Mouse (Mus musculus) lung, embryonic 14.5 days (tissue): ENCODE results near the gene Gm37240. TPM values are rescaled to one million over a fixed set of nuclear protein-coding genes. Genes with fewer than 3 reads are reported as not detected.
A peak's percentile ranks its signal among the peaks of the same experiment; 100 is the strongest.
"Not testable (repeated sequence)": the region's sequence is repeated elsewhere in the genome, so short reads cannot be mapped to it uniquely, and the experiment has no call there.

Experiments
- ATAC-seq: fragments of 200-750 bp; cut with Nextera tagmentation; 2 replicates; pipeline ENCODE4 v1.8.0; 2017; ENCODE audit warnings: mild to moderate bottlenecking, moderate TSS enrichment, moderate library complexity; ENCODE audit not compliant: insufficient read depth
- DNase-seq: peaks from one replicate; pipeline ENCODE4 v3.0.0-alpha.2; 2015
- H3K27ac ChIP-seq: fragments of 300-500 bp; sonication (generic); 2 replicates; pipeline ENCODE4 v1.5.1; 2014; ENCODE audit warnings: low read depth, mild to moderate bottlenecking, moderate library complexity
- H3K27me3 ChIP-seq: fragments of 300-500 bp; sonication (generic); 2 replicates; pipeline ENCODE4 v1.6.1; 2014; ENCODE audit warnings: low read length, control low read depth; ENCODE audit not compliant: insufficient read depth
- H3K36me3 ChIP-seq: fragments of 300-500 bp; sonication (generic); 2 replicates; pipeline ENCODE4 v1.6.1; 2014; ENCODE audit warnings: control low read depth; ENCODE audit not compliant: insufficient read depth
- H3K4me1 ChIP-seq: fragments of 300-500 bp; sonication (generic); 2 replicates; pipeline ENCODE4 v1.6.1; 2014; ENCODE audit warnings: antibody characterized with exemption, control low read depth; ENCODE audit not compliant: insufficient read depth
- H3K4me2 ChIP-seq: fragments of 300-500 bp; sonication (generic); 2 replicates; pipeline ENCODE4 v1.6.1; 2014; ENCODE audit warnings: mild to moderate bottlenecking
- H3K4me3 ChIP-seq: fragments of 300-500 bp; sonication (generic); 2 replicates; pipeline ENCODE4 v1.5.1; 2014; ENCODE audit warnings: low read depth, low read length
- H3K9ac ChIP-seq: fragments of 300-500 bp; sonication (generic); 2 replicates; pipeline ENCODE4 v1.6.1; 2014
- H3K9me3 ChIP-seq: fragments of 300-500 bp; sonication (generic); 2 replicates; pipeline ENCODE4 v1.6.1; 2016; ENCODE audit warnings: low read depth, low read length, control low read depth
- CTCF ChIP-seq: IDR thresholded peaks from 2 replicates; pipeline ENCODE4 v1.5.1; 2016; ENCODE audit warnings: antibody characterized with exemption, low read depth
- WGBS: fragments of 180-500 bp; shearing (Covaris S2); extraction: QIAGEN DNeasy Blood & Tissue Kit; methylation state at CpG from one replicate; pipeline ENCODE4 v1.1.7; 2014; 5-methylcytosine and 5-hydroxymethylcytosine counted together
- polyA plus RNA-seq: library from polyadenylated mRNA; unstranded; fragments of >200 nt; fragmentation: Nextera tagmentation; extraction: Ambion mirVana; gene quantifications from 2 replicates; pipeline ENCODE4 v1.2.1, GENCODE M21; 2014

The Gm37240 gene
- polyA plus RNA-seq, 1 experiment from 2014 or later = 4.5 TPM

GRCm38 (mm10) chr3:84867434-84867975, 1019.8 kb downstream of the Gm37240 start:
- TF ChIP-seq CTCF = no peak
- H3K9me3 ChIP-seq = no peaks in the 10 kb centered on the region
- ATAC-seq = no peak
- WGBS = 53% methylated on average over 1 of the region's 1 CpGs
- H3K27ac ChIP-seq = no peak overlapping the region
- no peak overlapping the region for H3K4me3 ChIP-seq
- H3K4me2 ChIP-seq = no peak overlapping the region
- H3K36me3 ChIP-seq = no peaks in the 10 kb centered on the region
- no peak overlapping the region for H3K9ac ChIP-seq
- DNase-seq = peak; percentile 71
- no peaks in the 10 kb centered on the region for H3K27me3 ChIP-seq
- peaks cover 19% of the 10 kb centered on the region for H3K4me1 ChIP-seq

GRCm38 (mm10) chr3:84866866-84867265, 1020.5 kb downstream of the Gm37240 start:
- H3K9me3 ChIP-seq = no peaks in the 10 kb centered on the region
- H3K4me1 ChIP-seq = peaks cover 19% of the 10 kb centered on the region
- WGBS = 35% methylated on average over 4 of the region's 4 CpGs
- no peak overlapping the region for H3K27ac ChIP-seq
- no peak overlapping the region for H3K4me2 ChIP-seq
- ATAC-seq = no peak
- TF ChIP-seq CTCF = no peak
- no peaks in the 10 kb centered on the region for H3K36me3 ChIP-seq
- H3K27me3 ChIP-seq = no peaks in the 10 kb centered on the region
- no peak overlapping the region for H3K4me3 ChIP-seq
- no peak for DNase-seq
- no peak overlapping the region for H3K9ac ChIP-seq

- Histone ChIP-seq H3K27me3 (no peaks in the 10 kb centered on the region), H3K27ac (no peak overlapping the region), H3K4me2 (no peak overlapping the region), H3K4me3 (no peak overlapping the region), H3K4me1 (peaks cover 19% of the 10 kb centered on the region), H3K36me3 (no peaks in the 10 kb centered on the region), H3K9me3 (no peaks in the 10 kb centered on the region), H3K9ac (no peak overlapping the region)
- DNase-seq (peak; percentile 67), ATAC-seq (peak; percentile 78; the same call in 1 of the 2 replicates)
- TF ChIP-seq CTCF = no peak
- 40% methylated on average over 3 of the region's 3 CpGs for WGBS
Observed at GRCm38 (mm10) chr3:84865684-84866083, 1021.6 kb downstream of the Gm37240 start.

GRCm38 (mm10) chr3:84861817-84862216, 1025.5 kb downstream of the Gm37240 start:
- not testable (repeated sequence) for H3K4me2 ChIP-seq, H3K27ac ChIP-seq, H3K36me3 ChIP-seq, H3K9me3 ChIP-seq, H3K27me3 ChIP-seq, ATAC-seq, DNase-seq, H3K9ac ChIP-seq, H3K4me3 ChIP-seq
- peaks cover 14% of the 10 kb centered on the region for H3K4me1 ChIP-seq
- 80% methylated on average over 3 of the region's 3 CpGs for WGBS

GRCm38 (mm10) chr3:84860669-84861068, 1026.6 kb downstream of the Gm37240 start:
- H3K9ac ChIP-seq = no peak overlapping the region
- no peak overlapping the region for H3K4me3 ChIP-seq
- WGBS = 63% methylated on average over 1 of the region's 1 CpGs
- TF ChIP-seq CTCF = no peak
- H3K4me1 ChIP-seq = peaks cover 6% of the 10 kb centered on the region
- no peak overlapping the region for H3K4me2 ChIP-seq
- no peak overlapping the region for H3K27ac ChIP-seq
- H3K27me3 ChIP-seq = no peaks in the 10 kb centered on the region
- no peak for DNase-seq
- H3K36me3 ChIP-seq = no peaks in the 10 kb centered on the region
- no peak for ATAC-seq
- no peaks in the 10 kb centered on the region for H3K9me3 ChIP-seq

- no peak overlapping the region for H3K4me2 ChIP-seq
Observed at GRCm38 (mm10) chr3:84854440-84854839, 1032.9 kb downstream of the Gm37240 start.

GRCm38 (mm10) chr3:84852877-84853276, 1034.4 kb downstream of the Gm37240 start:
- no peak overlapping the region for H3K4me3 ChIP-seq
- ATAC-seq (peak; percentile 31; the same call in 1 of the 2 replicates), DNase-seq (peak; percentile 35)
- no peak overlapping the region for H3K4me2 ChIP-seq
- no peaks in the 10 kb centered on the region for H3K36me3 ChIP-seq
- WGBS = 79% methylated on average over 7 of the region's 7 CpGs
- H3K4me1 ChIP-seq = no peaks in the 10 kb centered on the region; the same call in 1 of the 2 replicates
- no peaks in the 10 kb centered on the region for H3K27me3 ChIP-seq
- no peak overlapping the region for H3K9ac ChIP-seq
- no peaks in the 10 kb centered on the region for H3K9me3 ChIP-seq
- no peak for TF ChIP-seq CTCF
- no peak overlapping the region for H3K27ac ChIP-seq

More at GRCm38 (mm10) chr3:84854440-84854839, 1032.9 kb downstream of the Gm37240 start:
- no peak overlapping the region for H3K4me3 ChIP-seq
- 86% methylated on average over 1 of the region's 1 CpGs for WGBS
- H3K4me1 ChIP-seq = peaks cover 1% of the 10 kb centered on the region
- H3K36me3 ChIP-seq = no peaks in the 10 kb centered on the region
- ATAC-seq = no peak
- H3K27me3 ChIP-seq = no peaks in the 10 kb centered on the region
- H3K9ac ChIP-seq = no peak overlapping the region
- no peak overlapping the region for H3K27ac ChIP-seq
- no peaks in the 10 kb centered on the region for H3K9me3 ChIP-seq
- no peak for DNase-seq
- no peak for TF ChIP-seq CTCF
